Mouse (Mus musculus): ENCODE measurements at regions not wholly inside any gene's neighbourhood (a gene's known extent, or its start where the extent isn't known, plus 50 kb on each side); places are given as distances from the start of the nearest gene placed in this dataset.

DNA sequence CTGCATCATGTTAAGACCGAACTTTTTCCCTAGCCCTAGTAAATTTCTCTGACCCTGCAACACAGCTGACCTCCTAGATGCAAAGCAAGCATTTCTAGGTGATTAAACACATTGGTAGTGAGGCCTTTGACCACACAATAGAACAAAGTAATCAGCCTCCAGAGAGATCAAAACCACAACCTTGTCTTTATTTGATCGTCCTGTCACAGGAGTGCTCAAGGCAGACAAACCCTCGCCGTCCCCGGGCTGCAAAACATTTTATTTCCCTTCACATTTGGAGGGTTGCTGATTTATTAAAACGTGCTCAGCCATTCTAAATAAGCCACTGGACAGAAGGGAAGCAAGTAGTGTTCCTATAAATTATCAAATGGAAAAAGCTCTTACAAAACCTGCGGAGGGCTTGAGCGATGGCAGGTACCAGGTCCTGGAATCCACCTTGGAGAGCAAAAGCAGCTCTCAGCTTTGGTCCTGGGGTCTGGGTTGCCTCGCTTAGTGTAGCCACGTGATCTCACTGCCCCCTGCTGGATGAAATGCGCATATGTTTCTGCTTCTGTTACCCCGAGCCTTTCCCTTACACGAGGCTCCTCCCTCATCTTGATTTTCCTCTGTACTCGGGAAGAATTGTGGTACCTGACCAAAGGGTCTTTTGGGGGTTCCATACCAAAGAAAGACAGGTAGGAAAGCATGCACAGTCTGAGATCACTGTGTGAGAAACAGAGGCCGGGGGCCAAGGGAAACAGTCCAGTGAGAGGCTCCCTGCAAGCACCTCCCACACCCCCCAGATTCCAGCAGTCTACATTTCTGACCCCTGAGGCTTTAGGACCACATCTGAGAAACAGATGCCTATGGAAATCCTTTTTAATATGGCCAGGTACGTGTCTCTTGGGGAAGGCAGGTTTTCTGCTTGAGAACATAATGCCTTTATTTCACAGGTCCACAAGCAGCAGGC, 357.6 kb upstream of the Pkdcc start:
- no peak overlapping the region for H3K27ac ChIP-seq (ENCODE audit: insufficient read depth, low read length)

DNA sequence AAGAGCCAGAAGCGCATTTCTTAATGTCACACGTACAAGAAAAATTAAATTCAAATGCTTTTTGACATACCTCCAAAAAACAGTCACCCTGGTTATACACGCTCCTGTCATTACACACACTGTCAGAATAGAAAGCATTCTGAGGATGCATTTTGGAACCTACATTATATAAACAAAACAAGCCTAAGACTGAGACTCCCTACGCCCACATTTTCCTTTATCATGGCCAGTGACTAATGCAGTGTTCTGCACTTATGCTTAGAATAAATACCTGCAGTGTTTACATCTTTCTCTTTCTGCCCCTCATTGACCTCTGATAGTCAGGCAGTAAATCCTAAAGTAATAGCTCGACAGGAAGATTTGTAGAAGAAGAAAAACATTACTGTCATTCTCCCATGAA, 354.7 kb upstream of the Pkdcc start:
- WGBS = 84% methylated on average over 5 of the region's 5 CpGs

More for the DNA sequence above, 357.6 kb upstream of the Pkdcc start:
- no peaks in the 10 kb centered on the region for H3K4me1 ChIP-seq (ENCODE audit: control insufficient read depth, insufficient read depth, insufficient read length)
- DNase-seq (ENCODE audit: low read depth in 1 of 2, low spot score in 2 of 2) = peak in 1 of 2 experiments; percentile 19
- TF ChIP-seq CTCF (IDR thresholded peaks at IDR 0.05; ENCODE audit: extremely low read depth, insufficient read depth, insufficient read length, insufficient replicate concordance) (peak; percentile 37; the same call in 1 of the 2 replicates), POLR2A (IDR thresholded peaks at IDR 0.05; ENCODE audit: low read depth, low read length) (no peak)
- H3K27me3 ChIP-seq (ENCODE audit: control insufficient read depth, insufficient read depth, low read length) = no peaks in the 10 kb centered on the region
- no peak overlapping the region for H3K4me3 ChIP-seq (ENCODE audit: extremely low read depth, insufficient read depth, insufficient read length)
- WGBS = 32% methylated on average over 16 of the region's 16 CpGs
- no peaks in the 10 kb centered on the region for H3K36me3 ChIP-seq (ENCODE audit: control insufficient read depth, insufficient read depth, low read length)

DNA sequence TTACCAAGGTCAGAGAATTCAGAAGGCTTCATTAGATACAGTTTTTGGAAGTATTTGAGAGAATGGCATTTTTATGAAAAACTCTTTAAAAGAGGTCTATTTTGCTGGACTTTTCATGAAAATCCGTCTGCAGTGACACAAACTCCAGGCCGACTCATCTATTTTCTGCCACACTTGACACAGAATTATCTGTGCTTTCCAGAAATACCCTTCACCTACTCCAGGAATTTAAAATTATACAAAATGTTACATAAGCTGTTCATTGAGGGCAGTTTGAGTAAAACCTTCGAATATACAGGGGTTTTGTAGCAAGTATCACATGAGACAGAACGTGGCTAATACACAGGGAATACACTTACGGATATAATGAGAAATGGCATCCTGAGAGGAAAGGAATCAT, 354.1 kb upstream of the Pkdcc start:
- no peak for DNase-seq (ENCODE audit: low read depth in 1 of 2, low spot score in 2 of 2)
- 88% methylated on average over 5 of the region's 5 CpGs for WGBS
- H3K4me1 ChIP-seq (ENCODE audit: control insufficient read depth, insufficient read depth, insufficient read length) = no peaks in the 10 kb centered on the region
- no peaks in the 10 kb centered on the region for H3K27me3 ChIP-seq (ENCODE audit: control insufficient read depth, insufficient read depth, low read length)
- no peaks in the 10 kb centered on the region for H3K36me3 ChIP-seq (ENCODE audit: control insufficient read depth, insufficient read depth, low read length)
- no peak overlapping the region for H3K27ac ChIP-seq (ENCODE audit: insufficient read depth, low read length)
- TF ChIP-seq POLR2A (IDR thresholded peaks at IDR 0.05; ENCODE audit: low read depth, low read length) (no peak), CTCF (IDR thresholded peaks at IDR 0.05; ENCODE audit: extremely low read depth, insufficient read depth, insufficient read length, insufficient replicate concordance) (no peak)
- no peak overlapping the region for H3K4me3 ChIP-seq (ENCODE audit: extremely low read depth, insufficient read depth, insufficient read length)

More for the DNA sequence above, 354.7 kb upstream of the Pkdcc start:
- Histone ChIP-seq H3K4me1 (ENCODE audit: control insufficient read depth, insufficient read depth, insufficient read length) (no peaks in the 10 kb centered on the region), H3K27me3 (ENCODE audit: control insufficient read depth, insufficient read depth, low read length) (no peaks in the 10 kb centered on the region), H3K27ac (ENCODE audit: insufficient read depth, low read length) (no peak overlapping the region), H3K36me3 (ENCODE audit: control insufficient read depth, insufficient read depth, low read length) (no peaks in the 10 kb centered on the region), H3K4me3 (ENCODE audit: extremely low read depth, insufficient read depth, insufficient read length) (no peak overlapping the region)
- TF ChIP-seq POLR2A (IDR thresholded peaks at IDR 0.05; ENCODE audit: low read depth, low read length) = no peak
- no peak for TF ChIP-seq CTCF (IDR thresholded peaks at IDR 0.05; ENCODE audit: extremely low read depth, insufficient read depth, insufficient read length, insufficient replicate concordance)
- no peak for DNase-seq (ENCODE audit: low read depth in 1 of 2, low spot score in 2 of 2)

DNA sequence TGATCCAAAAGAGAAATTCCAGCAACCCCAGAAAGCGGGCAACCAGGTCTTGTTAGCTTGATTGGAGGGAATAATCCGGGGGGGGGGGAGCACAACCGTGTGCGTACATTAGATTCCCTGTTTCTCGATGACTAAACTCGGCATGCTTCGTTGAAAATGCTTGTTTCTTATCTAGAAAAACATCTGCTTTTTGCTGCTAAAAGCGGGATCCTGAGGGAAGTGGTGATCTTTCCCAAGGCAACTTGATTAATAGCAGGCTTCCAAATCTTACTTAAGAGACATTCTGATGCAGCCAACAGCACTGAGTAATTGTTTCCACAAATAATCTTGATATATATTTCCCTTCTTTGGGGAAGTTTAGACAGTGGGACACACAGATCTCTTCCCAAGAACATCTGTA, 338.0 kb upstream of the Pkdcc start:
- TF ChIP-seq POLR2A (IDR thresholded peaks at IDR 0.05; ENCODE audit: low read depth, low read length) = no peak
- TF ChIP-seq CTCF (IDR thresholded peaks at IDR 0.05; ENCODE audit: extremely low read depth, insufficient read depth, insufficient read length, insufficient replicate concordance) = no peak
- Histone ChIP-seq H3K4me3 (ENCODE audit: extremely low read depth, insufficient read depth, insufficient read length) (no peak overlapping the region), H3K36me3 (ENCODE audit: control insufficient read depth, insufficient read depth, low read length) (no peaks in the 10 kb centered on the region), H3K27me3 (ENCODE audit: control insufficient read depth, insufficient read depth, low read length) (no peaks in the 10 kb centered on the region), H3K4me1 (ENCODE audit: control insufficient read depth, insufficient read depth, insufficient read length) (no peaks in the 10 kb centered on the region), H3K27ac (ENCODE audit: insufficient read depth, low read length) (no peak overlapping the region)
- no peak for DNase-seq (ENCODE audit: low read depth in 1 of 2, low spot score in 2 of 2)
- WGBS = 54% methylated on average over 8 of the region's 8 CpGs

DNA sequence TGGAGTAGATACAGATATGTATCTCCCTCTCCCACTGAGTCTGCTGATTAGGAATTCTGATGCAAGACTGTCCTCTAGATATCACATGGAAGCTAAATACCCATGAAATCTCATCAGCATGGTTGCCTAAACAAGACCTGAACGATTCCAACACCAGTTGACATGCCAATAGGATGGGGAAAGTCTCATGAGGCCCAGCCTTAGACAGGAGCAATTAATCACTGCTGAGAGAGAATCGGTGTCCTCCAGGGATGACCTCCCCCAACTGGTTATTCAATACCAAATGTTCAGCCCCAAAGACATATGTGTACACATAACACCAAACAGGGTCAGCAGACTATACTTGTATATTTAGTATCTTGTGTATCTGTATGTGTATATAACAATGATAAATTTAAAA, 314.5 kb upstream of the Pkdcc start:
- H3K27ac ChIP-seq (ENCODE audit: insufficient read depth, low read length) = no peak overlapping the region
- H3K4me3 ChIP-seq (ENCODE audit: extremely low read depth, insufficient read depth, insufficient read length) = no peak overlapping the region
- no peaks in the 10 kb centered on the region for H3K27me3 ChIP-seq (ENCODE audit: control insufficient read depth, insufficient read depth, low read length)
- DNase-seq (ENCODE audit: low read depth in 1 of 2, low spot score in 2 of 2) = no peak
- WGBS = 82% methylated on average over 2 of the region's 2 CpGs
- no peaks in the 10 kb centered on the region for H3K4me1 ChIP-seq (ENCODE audit: control insufficient read depth, insufficient read depth, insufficient read length)
- no peak for TF ChIP-seq POLR2A (IDR thresholded peaks at IDR 0.05; ENCODE audit: low read depth, low read length)
- H3K36me3 ChIP-seq (ENCODE audit: control insufficient read depth, insufficient read depth, low read length) = no peaks in the 10 kb centered on the region

DNA sequence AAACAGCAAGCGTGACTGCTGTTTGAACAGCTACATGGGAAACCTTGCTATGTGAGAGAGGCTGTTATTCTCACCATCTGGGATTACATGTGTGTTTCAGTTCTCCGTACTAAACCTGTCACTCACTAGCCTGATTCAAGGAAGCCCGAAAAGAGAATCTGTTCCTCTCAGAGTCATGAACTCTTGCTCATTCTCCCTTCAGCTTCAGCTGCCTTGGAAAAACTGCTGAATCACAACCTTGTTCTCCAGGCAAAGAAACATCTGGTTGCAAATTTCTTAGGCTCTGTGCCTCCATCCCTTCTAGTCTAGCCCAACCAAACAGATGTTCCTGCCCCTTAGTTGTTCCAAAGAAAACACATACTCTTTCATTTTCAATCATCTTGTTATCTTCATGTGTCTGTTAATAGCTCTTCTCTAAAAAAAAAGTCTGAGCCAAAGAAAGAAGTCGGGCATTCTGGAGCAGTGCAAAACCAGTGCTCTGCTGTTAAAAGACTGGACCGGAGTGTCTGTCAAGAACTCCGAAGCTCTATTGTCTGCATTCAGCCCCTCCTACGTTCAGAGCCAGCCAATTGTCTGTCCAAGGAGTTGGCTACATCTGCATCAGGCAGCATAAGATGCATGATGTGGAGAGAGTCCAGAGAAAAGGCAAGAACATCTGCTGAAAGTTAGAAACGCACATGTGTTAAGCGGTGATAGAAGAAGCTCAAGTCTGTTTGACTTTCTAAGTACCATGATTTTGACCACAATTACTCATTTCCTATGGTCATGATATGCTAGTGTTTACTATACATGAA, 313.8 kb upstream of the Pkdcc start:
- TF ChIP-seq CTCF (IDR thresholded peaks at IDR 0.05; ENCODE audit: extremely low read depth, insufficient read depth, insufficient read length, insufficient replicate concordance) (no peak), POLR2A (IDR thresholded peaks at IDR 0.05; ENCODE audit: low read depth, low read length) (no peak)
- H3K27me3 ChIP-seq (ENCODE audit: control insufficient read depth, insufficient read depth, low read length) = no peaks in the 10 kb centered on the region
- DNase-seq (ENCODE audit: low read depth in 1 of 2, low spot score in 2 of 2) = no peak
- H3K4me1 ChIP-seq (ENCODE audit: control insufficient read depth, insufficient read depth, insufficient read length) = no peaks in the 10 kb centered on the region
- H3K4me3 ChIP-seq (ENCODE audit: extremely low read depth, insufficient read depth, insufficient read length) = no peak overlapping the region
- 82% methylated on average over 9 of the region's 9 CpGs for WGBS
- no peaks in the 10 kb centered on the region for H3K36me3 ChIP-seq (ENCODE audit: control insufficient read depth, insufficient read depth, low read length)
- no peak overlapping the region for H3K27ac ChIP-seq (ENCODE audit: insufficient read depth, low read length)

Measured in spleen, adult 2 months (tissue).